Mouse (Mus musculus): ENCODE results near the gene Olfr96. TPM values are rescaled to one million over a fixed set of nuclear protein-coding genes. Genes with fewer than 3 reads are reported as not detected.
"Not testable (repeated sequence)": the region's sequence is repeated elsewhere in the genome, so short reads cannot be mapped to it uniquely, and the experiment has no call there.

Olfr96 gene
- polyA plus RNA-seq, 1 experiment from 2014 or later, result not detected

DNA sequence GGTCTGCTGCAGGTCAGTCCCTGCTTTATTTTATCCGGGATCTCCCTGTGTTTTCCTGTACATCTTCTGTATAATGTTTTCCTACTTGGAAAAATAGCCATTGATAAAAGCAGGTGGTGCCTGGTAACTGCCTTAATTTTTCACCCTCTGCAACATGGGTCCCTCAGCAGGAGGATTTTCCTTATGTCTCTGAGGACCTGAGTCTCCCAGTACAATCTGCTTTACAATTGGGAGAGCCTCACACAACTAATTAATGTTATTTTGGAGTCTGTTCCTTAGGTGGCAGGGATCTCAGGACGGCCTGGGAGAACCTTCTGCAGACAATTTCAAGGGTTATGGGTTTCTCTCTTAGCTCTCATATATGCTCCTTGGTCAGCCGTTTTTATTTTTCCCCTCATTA lies 6.9 kb upstream of the Olfr96 start, which contains the start of gene Olfr95:
TSS of gene Olfr95 (minus strand) at position 101 of the 400 bp plus-strand sequence.
- no peak within 1 kb of the TSS for H3K9ac ChIP-seq (replicated peaks)
- 78% methylated on average over 3 of the region's 3 CpGs for WGBS

DNA sequence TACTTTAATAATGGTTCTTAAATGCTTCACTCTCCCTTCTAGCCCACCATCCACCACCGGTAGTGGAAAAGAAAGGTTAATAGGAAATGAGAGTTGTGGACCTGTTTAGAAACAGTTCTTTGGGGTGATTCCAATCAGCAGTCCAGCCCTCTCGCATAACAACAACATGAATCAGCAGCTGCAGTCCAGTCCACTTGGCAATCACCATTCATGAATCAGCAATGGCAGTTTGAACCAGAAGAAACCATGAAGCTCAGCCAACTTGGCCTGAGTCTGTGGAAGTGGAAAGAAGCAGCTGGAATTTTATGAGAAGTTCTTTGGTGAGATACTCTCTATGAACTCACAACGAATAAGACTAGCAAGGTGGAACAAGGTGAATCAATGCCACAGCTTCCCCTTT lies 1.5 kb upstream of the Olfr96 start:
- Histone ChIP-seq H3K27ac (no peak overlapping the region), H3K4me3 (replicated peaks) (no peak overlapping the region), H3K9ac (replicated peaks) (no peak overlapping the region), H3K4me1 (replicated peaks) (no peaks in the 10 kb centered on the region), H3K9me3 (0 out of 2 replicates have a peak, but pooled peaks cover 2% of the 10 kb centered on the region), H3K4me2 (replicated peaks) (no peak overlapping the region), H3K27me3 (no peaks in the 10 kb centered on the region), H3K36me3 (no peaks in the 10 kb centered on the region)
- WGBS, result 87% methylated on average over 3 of the region's 3 CpGs
- no peak for ATAC-seq

More for the DNA sequence above, 6.9 kb upstream of the Olfr96 start, which contains the start of gene Olfr95:
- Histone ChIP-seq H3K27ac (no peak within 1 kb of the TSS), H3K4me3 (replicated peaks) (no peak within 1 kb of the TSS), H3K27me3 (peaks cover 14% of the 10 kb centered on the region; the same call in 1 of the 2 replicates), H3K4me1 (replicated peaks) (0 out of 2 replicates have a peak, but pooled peaks cover 3% of the 10 kb centered on the region), H3K36me3 (no peaks in the 10 kb centered on the region), H3K9me3 (0 out of 2 replicates have a peak, but pooled peaks cover 2% of the 10 kb centered on the region), H3K4me2 (replicated peaks) (no peak within 1 kb of the TSS)
- no peak for ATAC-seq

DNA sequence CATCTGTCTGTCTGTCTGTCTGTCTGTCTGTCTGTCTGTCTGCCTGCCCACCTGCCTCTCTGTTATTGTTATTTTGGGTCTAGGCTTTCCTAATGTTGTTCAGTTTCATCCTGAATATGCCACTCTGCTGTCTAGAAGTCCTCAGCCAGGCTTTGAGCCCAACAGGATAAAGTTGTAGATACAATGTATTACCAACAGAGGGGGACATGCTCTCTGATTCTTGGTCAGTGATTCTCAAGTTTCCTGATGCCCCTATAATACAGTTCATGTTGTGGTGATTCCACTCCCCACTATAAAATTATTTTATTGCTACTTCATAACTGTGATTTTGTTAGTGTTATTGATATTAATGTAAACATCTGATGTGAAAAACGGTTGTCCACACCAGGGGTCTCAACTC lies 1.9 kb downstream of the Olfr96 start:
- no peaks in the 10 kb centered on the region for H3K36me3 ChIP-seq
- H3K27ac ChIP-seq, result no peak overlapping the region
- H3K9ac ChIP-seq (replicated peaks), result no peak overlapping the region
- H3K9me3 ChIP-seq, result 0 out of 2 replicates have a peak, but pooled peaks cover 2% of the 10 kb centered on the region
- no peak overlapping the region for H3K4me2 ChIP-seq (replicated peaks)
- 21% methylated on average over 1 of the region's 1 CpGs for WGBS
- ATAC-seq, result no peak
- no peak overlapping the region for H3K4me3 ChIP-seq (replicated peaks)
- no peaks in the 10 kb centered on the region for H3K4me1 ChIP-seq (replicated peaks)
- no peaks in the 10 kb centered on the region for H3K27me3 ChIP-seq

DNA sequence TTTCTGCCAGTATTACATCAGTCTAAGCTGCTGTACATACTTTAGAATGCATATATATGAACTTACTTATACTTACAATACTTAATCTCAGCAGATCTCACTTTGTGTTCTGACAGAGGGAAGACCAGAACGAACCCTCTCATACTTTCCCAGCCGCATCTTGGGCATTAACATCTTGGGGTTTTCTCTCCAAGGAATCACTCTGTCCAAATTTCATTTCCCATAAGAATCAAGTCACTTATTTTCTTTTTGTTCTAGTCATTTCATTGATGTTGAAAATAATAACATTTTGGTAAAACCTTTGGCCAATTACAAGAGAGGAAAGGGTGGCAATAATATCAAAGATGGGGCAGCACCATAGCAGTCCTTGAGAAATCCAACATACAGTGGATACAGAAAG lies 17.3 kb downstream of the Olfr96 start, which contains the start of gene Olfr97:
TSS of gene Olfr97 (minus strand) at position 101 of the 400 bp plus-strand sequence.
- H3K27ac ChIP-seq; H3K27me3 ChIP-seq; H3K4me1 ChIP-seq (replicated peaks); ATAC-seq; H3K4me3 ChIP-seq (replicated peaks); H3K4me2 ChIP-seq (replicated peaks); H3K9ac ChIP-seq (replicated peaks); H3K9me3 ChIP-seq; H3K36me3 ChIP-seq: not testable (repeated sequence)
- WGBS, result 90% methylated on average over 2 of the region's 2 CpGs

DNA sequence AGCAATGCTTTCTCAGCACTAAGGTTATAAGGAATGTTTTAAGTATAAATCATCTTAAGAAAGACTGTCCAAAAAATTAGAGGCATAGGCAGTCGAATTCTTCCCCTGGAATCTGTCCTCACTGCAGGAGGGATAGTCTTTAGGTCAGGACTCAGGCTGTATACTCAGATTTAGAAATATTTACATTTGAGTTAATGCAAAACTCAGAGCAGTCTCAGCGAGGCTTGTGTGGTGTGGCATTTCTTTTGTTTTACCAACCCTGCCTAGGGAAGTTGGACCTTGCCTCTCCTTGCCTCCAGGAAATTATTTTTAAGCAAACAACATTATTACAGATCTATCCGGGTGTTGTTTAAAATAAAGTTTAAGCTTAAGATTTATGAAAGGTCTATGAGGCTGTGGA lies 22.3 kb downstream of the Olfr96 start:
- no peaks in the 10 kb centered on the region for H3K36me3 ChIP-seq
- no peak overlapping the region for H3K9ac ChIP-seq (replicated peaks)
- H3K27me3 ChIP-seq, result no peaks in the 10 kb centered on the region
- WGBS, result 57% methylated on average over 3 of the region's 3 CpGs
- H3K9me3 ChIP-seq, result no peaks in the 10 kb centered on the region
- no peak for ATAC-seq
- H3K4me2 ChIP-seq (replicated peaks), result no peak overlapping the region
- no peaks in the 10 kb centered on the region for H3K4me1 ChIP-seq (replicated peaks)
- H3K4me3 ChIP-seq (replicated peaks), result no peak overlapping the region
- H3K27ac ChIP-seq, result no peak overlapping the region

DNA sequence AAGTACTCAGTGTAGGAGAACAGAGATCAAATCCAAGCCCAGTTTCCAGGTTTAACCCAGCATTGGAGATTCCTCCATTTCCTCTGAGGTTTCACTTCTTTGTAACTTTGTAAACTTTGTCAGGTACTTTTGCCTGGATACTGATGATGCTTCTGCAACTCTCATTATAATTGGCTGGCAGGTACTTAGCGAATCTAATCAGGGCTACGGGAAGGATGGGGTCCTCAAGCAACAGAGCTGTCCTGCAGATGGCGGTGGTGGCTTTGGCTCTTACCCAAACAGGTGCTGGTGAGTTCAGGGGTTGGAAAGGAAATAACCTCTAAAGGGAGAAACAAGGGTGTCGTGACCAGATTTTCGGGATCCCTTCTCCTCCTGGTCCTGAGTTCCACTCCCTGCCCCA lies 26.8 kb downstream of the Olfr96 start:
- no peaks in the 10 kb centered on the region for H3K9me3 ChIP-seq
- no peaks in the 10 kb centered on the region for H3K4me1 ChIP-seq (replicated peaks)
- no peak overlapping the region for H3K9ac ChIP-seq (replicated peaks)
- ATAC-seq, result no peak
- H3K4me2 ChIP-seq (replicated peaks), result no peak overlapping the region
- H3K27ac ChIP-seq, result no peak overlapping the region
- 30% methylated on average over 5 of the region's 5 CpGs for WGBS
- H3K4me3 ChIP-seq (replicated peaks), result no peak overlapping the region
- H3K27me3 ChIP-seq, result no peaks in the 10 kb centered on the region
- H3K36me3 ChIP-seq, result no peaks in the 10 kb centered on the region

DNA sequence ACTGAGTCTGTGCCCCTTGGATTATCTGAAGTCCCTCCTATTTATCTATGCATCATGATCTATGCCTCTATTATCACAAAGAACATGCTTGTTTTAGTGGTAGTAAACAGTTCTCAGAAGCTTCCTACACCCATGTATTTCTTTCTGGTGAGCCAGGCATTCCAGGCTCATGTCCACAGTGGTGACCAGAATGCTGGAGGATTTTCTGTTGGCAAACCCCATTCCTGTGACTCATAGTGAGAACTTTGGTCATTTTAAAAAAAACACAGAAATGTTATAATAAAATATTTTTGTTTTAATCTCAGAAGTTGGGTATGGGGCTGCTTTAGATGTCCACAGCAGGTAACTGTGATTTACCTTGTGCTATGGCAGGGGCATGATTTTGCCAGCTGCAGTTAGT lies 29.5 kb downstream of the Olfr96 start:
- Histone ChIP-seq H3K36me3 (no peaks in the 10 kb centered on the region), H3K4me2 (replicated peaks) (no peak overlapping the region), H3K9ac (replicated peaks) (no peak overlapping the region), H3K9me3 (no peaks in the 10 kb centered on the region), H3K4me3 (replicated peaks) (no peak overlapping the region), H3K27ac (no peak overlapping the region), H3K27me3 (no peaks in the 10 kb centered on the region), H3K4me1 (replicated peaks) (no peaks in the 10 kb centered on the region)
- no peak for ATAC-seq

DNA sequence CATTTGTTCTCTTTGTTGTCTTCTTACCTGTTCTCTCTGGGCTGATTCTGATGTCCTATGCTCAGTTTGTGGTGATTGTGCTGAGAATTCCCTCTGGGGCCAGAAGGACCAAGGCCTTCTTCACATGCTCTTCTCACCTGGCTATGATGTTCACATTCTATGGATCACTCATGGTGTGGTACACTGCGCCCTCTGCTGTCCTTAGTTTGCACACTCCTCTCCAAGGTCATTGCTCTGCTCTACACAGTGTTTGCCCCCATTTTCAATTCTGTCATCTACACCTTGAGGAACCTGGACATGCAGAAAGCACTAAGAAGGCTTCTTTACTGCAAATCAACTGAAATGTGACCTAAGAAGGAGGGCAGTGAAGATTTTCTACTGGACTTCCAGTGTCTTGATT lies 30.6 kb downstream of the Olfr96 start:
- H3K36me3 ChIP-seq, result no peaks in the 10 kb centered on the region
- no peak overlapping the region for H3K4me3 ChIP-seq (replicated peaks)
- no peak for ATAC-seq
- H3K27ac ChIP-seq, result no peak overlapping the region
- H3K4me1 ChIP-seq (replicated peaks), result no peaks in the 10 kb centered on the region
- no peaks in the 10 kb centered on the region for H3K27me3 ChIP-seq
- no peak overlapping the region for H3K9ac ChIP-seq (replicated peaks)
- 5% methylated on average over 1 of the region's 1 CpGs for WGBS
- H3K9me3 ChIP-seq, result no peaks in the 10 kb centered on the region
- H3K4me2 ChIP-seq (replicated peaks), result no peak overlapping the region

DNA sequence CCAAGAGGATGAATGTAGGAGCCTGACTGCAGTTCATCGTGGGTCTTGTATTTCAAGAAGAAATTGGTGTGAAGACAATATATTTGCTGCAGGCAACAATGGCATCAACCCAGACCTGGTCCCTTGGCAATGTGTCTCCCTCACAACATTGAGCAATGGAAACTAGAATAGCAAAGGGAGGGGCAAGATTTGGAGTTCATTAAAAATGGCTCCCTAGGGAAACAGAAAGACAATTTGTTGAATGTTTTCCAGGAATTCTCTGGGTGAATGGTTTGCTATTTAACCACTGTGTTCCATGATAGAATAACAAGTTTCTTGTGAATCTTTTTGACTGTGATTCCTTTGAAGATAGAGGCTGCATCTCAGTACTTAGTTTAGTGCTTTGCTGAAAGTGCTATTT lies 43.7 kb downstream of the Olfr96 start, which contains the start of gene Olfr98:
TSS of gene Olfr98 (minus strand) at position 124 of the 400 bp plus-strand sequence.
- H3K9ac ChIP-seq (replicated peaks), result no peak within 1 kb of the TSS
- no peaks in the 10 kb centered on the region for H3K27me3 ChIP-seq
- 80% methylated on average over 1 of the region's 1 CpGs for WGBS
- no peak for ATAC-seq
- H3K27ac ChIP-seq, result no peak within 1 kb of the TSS
- no peaks in the 10 kb centered on the region for H3K9me3 ChIP-seq
- H3K4me2 ChIP-seq (replicated peaks), result no peak within 1 kb of the TSS
- no peaks in the 10 kb centered on the region for H3K4me1 ChIP-seq (replicated peaks)
- no peaks in the 10 kb centered on the region for H3K36me3 ChIP-seq
- no peak within 1 kb of the TSS for H3K4me3 ChIP-seq (replicated peaks)

DNA sequence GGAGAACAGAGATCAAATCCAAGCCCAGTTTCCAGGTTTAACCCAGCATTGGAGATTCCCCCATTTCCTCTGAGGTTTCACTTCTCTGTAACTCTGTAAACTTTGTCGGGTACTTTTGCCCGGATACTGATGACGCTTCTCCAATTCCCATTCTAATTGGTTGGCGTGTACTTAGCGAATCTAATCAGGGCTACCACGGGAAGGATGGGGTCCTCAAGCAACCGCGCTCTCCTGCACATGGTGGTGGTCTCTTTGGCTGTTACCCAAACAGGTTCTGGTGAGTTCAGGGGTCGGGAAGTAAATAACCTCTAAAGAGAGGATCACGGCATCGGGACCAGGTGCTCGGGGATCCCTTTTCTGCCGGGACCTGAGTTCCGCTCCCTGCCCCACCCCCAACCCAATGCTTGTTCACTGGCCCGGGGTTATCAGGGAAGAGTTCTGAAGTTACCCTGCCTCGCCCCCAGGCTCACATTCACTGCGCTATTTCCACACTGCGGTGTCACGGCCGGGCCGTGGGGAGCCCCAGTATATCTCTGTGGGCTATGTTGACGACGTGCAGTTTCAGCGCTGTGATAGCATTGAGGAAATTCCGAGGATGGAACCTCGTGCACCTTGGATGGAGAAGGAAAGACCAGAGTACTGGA lies 50.2 kb downstream of the Olfr96 start, which contains the start of gene H2-M3:
TSS of gene H2-M3 (plus strand) at position 163 of the 644 bp plus-strand sequence.
- Histone ChIP-seq H3K9me3 (no peaks in the 10 kb centered on the region), H3K4me3 (replicated peaks) (peak within 1 kb of the TSS; percentile 51), H3K27me3 (peaks cover 6% of the 10 kb centered on the region; the same call in 1 of the 2 replicates), H3K9ac (replicated peaks) (peak within 1 kb of the TSS; percentile 32; the same call in 1 of the 2 replicates), H3K27ac (no peak within 1 kb of the TSS), H3K4me2 (replicated peaks) (peak within 1 kb of the TSS; percentile 88), H3K4me1 (replicated peaks) (peaks cover 5% of the 10 kb centered on the region; the same call in 1 of the 2 replicates), H3K36me3 (no peaks in the 10 kb centered on the region)
- peak; percentile 97 for ATAC-seq
- WGBS, result 6% methylated on average over 26 of the region's 26 CpGs

DNA sequence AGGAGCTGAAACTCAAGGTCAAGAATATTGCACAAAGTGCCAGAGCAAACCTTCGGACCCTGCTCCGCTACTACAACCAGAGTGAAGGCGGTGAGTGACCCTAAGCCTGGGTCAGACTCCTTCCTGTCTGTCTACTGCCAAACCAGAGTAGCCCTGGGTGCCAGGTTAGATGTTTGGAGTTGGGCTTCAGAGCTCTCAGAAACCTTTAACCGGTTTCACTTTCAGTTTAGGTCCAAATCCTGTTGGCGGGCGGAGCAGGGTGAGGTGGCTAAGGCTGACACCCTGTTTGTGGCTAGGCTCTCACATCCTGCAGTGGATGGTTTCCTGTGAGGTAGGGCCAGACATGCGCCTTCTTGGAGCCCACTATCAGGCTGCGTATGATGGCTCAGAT lies 50.8 kb downstream of the Olfr96 start:
- peaks cover 5% of the 10 kb centered on the region; the same call in 1 of the 2 replicates for H3K4me1 ChIP-seq (replicated peaks)
- no peaks in the 10 kb centered on the region for H3K36me3 ChIP-seq
- H3K4me2 ChIP-seq (replicated peaks), result peak overlapping the region; percentile 88
- H3K27ac ChIP-seq, result no peak overlapping the region
- peak overlapping the region; percentile 32; the same call in 1 of the 2 replicates for H3K9ac ChIP-seq (replicated peaks)
- no peaks in the 10 kb centered on the region for H3K9me3 ChIP-seq
- 69% methylated on average over 8 of the region's 8 CpGs for WGBS
- H3K4me3 ChIP-seq (replicated peaks), result peak overlapping the region; percentile 51
- ATAC-seq, result no peak; the same call in 1 of the 2 replicates
- H3K27me3 ChIP-seq, result peaks cover 6% of the 10 kb centered on the region; the same call in 1 of the 2 replicates

DNA sequence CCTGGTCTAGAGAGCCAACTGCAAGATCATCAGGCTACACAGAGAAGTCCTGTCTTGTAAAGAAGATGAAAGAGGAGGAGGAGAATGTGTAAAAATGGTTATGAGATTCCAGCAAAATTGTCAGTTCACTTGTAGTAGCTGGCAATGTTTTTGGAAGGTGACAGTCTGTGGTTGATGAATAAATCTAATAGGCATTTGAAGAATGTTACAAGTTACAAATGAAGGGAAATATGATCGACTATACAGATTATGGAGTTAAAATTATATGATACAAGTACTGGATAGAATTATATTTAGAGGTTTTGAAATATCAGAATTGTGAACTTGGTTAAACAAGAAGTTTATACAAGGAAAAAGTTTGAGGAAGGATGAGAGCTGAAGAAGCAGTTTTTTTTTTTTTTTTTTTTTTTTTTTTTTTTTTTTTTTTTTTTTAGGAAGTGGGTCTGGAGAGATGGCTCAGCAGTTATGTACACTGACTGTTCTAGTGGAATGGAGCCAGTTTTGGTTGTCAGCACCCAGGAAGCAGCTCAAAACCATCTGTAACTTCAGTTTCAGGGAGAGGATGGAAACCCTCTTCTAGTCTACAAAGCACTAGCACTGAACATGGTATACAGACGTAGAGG lies 55.8 kb downstream of the Olfr96 start:
- WGBS, result 91% methylated on average over 2 of the region's 2 CpGs
- no peak for ATAC-seq
- H3K27ac ChIP-seq, result no peak overlapping the region
- no peaks in the 10 kb centered on the region for H3K9me3 ChIP-seq
- H3K4me3 ChIP-seq (replicated peaks), result no peak overlapping the region
- H3K4me1 ChIP-seq (replicated peaks), result no peaks in the 10 kb centered on the region
- no peaks in the 10 kb centered on the region for H3K36me3 ChIP-seq
- H3K9ac ChIP-seq (replicated peaks), result no peak overlapping the region
- no peak overlapping the region for H3K4me2 ChIP-seq (replicated peaks)
- peaks cover 6% of the 10 kb centered on the region; the same call in 1 of the 2 replicates for H3K27me3 ChIP-seq

Data from midbrain, embryonic 13.5 days (tissue).